Mouse (Mus musculus): Measurements from ENCODE around the gene Ptger1. TPM values are rescaled to one million over a fixed set of nuclear protein-coding genes. Genes with fewer than 3 reads are reported as not detected.

The Ptger1 gene
- total RNA-seq, 1 experiment from 2014 or later: 10.8 TPM

- ATAC-seq (ENCODE audit: extremely low read depth, insufficient number of reproducible peaks, low FRiP score, poor library complexity, severe bottlenecking): no peak
Observed at GRCm38 (mm10) chr8:83719693-83720092, 53.2 kb downstream of the Ptger1 start.

GRCm38 (mm10) chr8:83721405-83722025, 55.0 kb downstream of the Ptger1 start:
- no peak for ATAC-seq (ENCODE audit: extremely low read depth, insufficient number of reproducible peaks, low FRiP score, poor library complexity, severe bottlenecking)

Other genes starting within 250 kb of the Ptger1 start
- gene Scoc, start 208.3 kb upstream of the Ptger1 start, total RNA-seq (2017): 18.7 and 20.5 TPM in 2 replicates
- not detected in 2 replicates for gene Olfr370, start 130.9 kb upstream of the Ptger1 start, total RNA-seq (2017)
- gene Ndufb7, start 100.0 kb upstream of the Ptger1 start, total RNA-seq (2017): 89.4 and 91.9 TPM in 2 replicates
- 114 and 122 TPM in 2 replicates for gene Tecr, start 58.7 kb upstream of the Ptger1 start, total RNA-seq (2017)
- gene Dnajb1, start 58.5 kb upstream of the Ptger1 start, total RNA-seq (2017): 42.1 and 42.7 TPM in 2 replicates
- 7.4 and 9.8 TPM in 2 replicates for gene Gipc1, start 14.0 kb upstream of the Ptger1 start, total RNA-seq (2017)
- gene Pkn1, start 32.5 kb downstream of the Ptger1 start, total RNA-seq (2017): 321 and 387 TPM in 2 replicates
- 47.5 and 56.8 TPM in 2 replicates for gene Ddx39, start 48.5 kb downstream of the Ptger1 start, total RNA-seq (2017)
- 1,105 and 1,130 TPM in 2 replicates for gene Adgre5, start 74.6 kb downstream of the Ptger1 start, total RNA-seq (2017)
- 2.8 and 5.5 TPM in 2 replicates for gene Adgrl1, start 233.4 kb downstream of the Ptger1 start, total RNA-seq (2017)